In genomic region chr11:4134400-4134799, GRCm38 (mm10) we compare ENCODE assay signal across 8 mouse cellular contexts. TPM values are rescaled to one million over a fixed set of nuclear protein-coding genes. Genes with fewer than 3 reads are reported as not detected.
DNase-seq lines count a peak whose midpoint lies in the region; ATAC-seq and TF ChIP-seq lines count a peak whose summit lies in the region.

No protein-coding gene starts in this region.

- H3K4me1 ChIP-seq in kidney, embryonic 16.5 days (ENCODE audit: insufficient read depth, low read length): peaks cover 10% of the 10 kb centered on the region
- H3K4me1 ChIP-seq in embryonic facial prominence, embryonic 12.5 days: peaks cover 14% of the 10 kb centered on the region
- H3K4me1 ChIP-seq in hindbrain, postnatal 0 days (ENCODE audit: insufficient read depth, low read length): peaks cover 14% of the 10 kb centered on the region

- H3K27ac ChIP-seq in kidney, embryonic 16.5 days (ENCODE audit: low read length): no peak overlapping the region
- H3K27ac ChIP-seq in embryonic facial prominence, embryonic 12.5 days: no peak overlapping the region
- H3K27ac ChIP-seq in hindbrain, postnatal 0 days: peak overlapping the region; percentile 95; the same call in 1 of the 2 replicates

- H3K4me3 ChIP-seq in kidney, embryonic 16.5 days (ENCODE audit: low read length): no peak overlapping the region
- H3K4me3 ChIP-seq in embryonic facial prominence, embryonic 12.5 days: peak overlapping the region; percentile 91; the same call in 1 of the 2 replicates
- H3K4me3 ChIP-seq in hindbrain, postnatal 0 days (ENCODE audit: low read length): no peak overlapping the region

- no peak for ATAC-seq in kidney, embryonic 16.5 days (ENCODE audit: low FRiP score, low TSS enrichment)
- no peak for ATAC-seq in embryonic facial prominence, embryonic 12.5 days (ENCODE audit: insufficient number of reproducible peaks, insufficient read depth, low FRiP score, low TSS enrichment)
- ATAC-seq in hindbrain, postnatal 0 days: no peak; the same call in 1 of the 2 replicates
- ATAC-seq in monocyte, adult 5-6 weeks (replicated peaks; ENCODE audit: insufficient number of reproducible peaks, low FRiP score, low TSS enrichment, poor library complexity, severe bottlenecking): 0 out of 2 replicates have a peak, but pooled peaks have one; percentile 10
- ATAC-seq in frontal cortex, adult (ENCODE audit: low TSS enrichment): no peak

- peak overlapping the region; percentile 81; the same call in 1 of the 2 replicates for H3K4me2 ChIP-seq in kidney, embryonic 16.5 days (replicated peaks; ENCODE audit: low read depth, low read length)
- peak overlapping the region; percentile 75; the same call in 1 of the 2 replicates for H3K4me2 ChIP-seq in embryonic facial prominence, embryonic 12.5 days (replicated peaks)
- peak overlapping the region; percentile 89 for H3K4me2 ChIP-seq in hindbrain, postnatal 0 days (ENCODE audit: low read depth, low read length)

- H3K36me3 ChIP-seq in kidney, embryonic 16.5 days (ENCODE audit: insufficient read depth, low read length): no peaks in the 10 kb centered on the region; the same call in 1 of the 2 replicates
- peaks cover 23% of the 10 kb centered on the region for H3K36me3 ChIP-seq in embryonic facial prominence, embryonic 12.5 days
- peaks cover 8% of the 10 kb centered on the region; the same call in 1 of the 2 replicates for H3K36me3 ChIP-seq in hindbrain, postnatal 0 days (ENCODE audit: insufficient read depth, low read length)

- TF ChIP-seq CTCF in hindbrain, postnatal 0 days (IDR thresholded peaks at IDR 0.05; ENCODE audit: low read depth): no peak

- DNase-seq in kidney, adult 18-20 months: no peak
- DNase-seq in hindbrain, postnatal 0 days (ENCODE audit: low spot score): no peak
- DNase-seq in layer of hippocampus, adult 9-10 months (ENCODE audit: low spot score): no peak
- no peak for DNase-seq in B cell, adult 2 months

- 56% methylated on average over 6 of the region's 6 CpGs for WGBS in kidney, embryonic 16.5 days
- 56% methylated on average over 6 of the region's 6 CpGs for WGBS in embryonic facial prominence, embryonic 12.5 days
- 63% methylated on average over 6 of the region's 6 CpGs for WGBS in hindbrain, postnatal 0 days

- no peaks in the 10 kb centered on the region for H3K9me3 ChIP-seq in kidney, embryonic 16.5 days (ENCODE audit: low read length)
- no peaks in the 10 kb centered on the region for H3K9me3 ChIP-seq in embryonic facial prominence, embryonic 12.5 days
- no peaks in the 10 kb centered on the region for H3K9me3 ChIP-seq in hindbrain, postnatal 0 days (ENCODE audit: low read length)

- H3K9ac ChIP-seq in kidney, embryonic 16.5 days (replicated peaks; ENCODE audit: low read length): 0 out of 2 replicates have a peak overlapping the region, but pooled peaks have one; percentile 48
- H3K9ac ChIP-seq in embryonic facial prominence, embryonic 12.5 days: 0 out of 2 replicates have a peak overlapping the region, but pooled peaks have one; percentile 10
- H3K9ac ChIP-seq in hindbrain, postnatal 0 days (replicated peaks; ENCODE audit: low read length): 0 out of 2 replicates have a peak overlapping the region, but pooled peaks have one; percentile 98

- no peaks in the 10 kb centered on the region for H3K27me3 ChIP-seq in kidney, embryonic 16.5 days (ENCODE audit: insufficient read depth, low read length)
- no peaks in the 10 kb centered on the region for H3K27me3 ChIP-seq in embryonic facial prominence, embryonic 12.5 days
- no peaks in the 10 kb centered on the region for H3K27me3 ChIP-seq in hindbrain, postnatal 0 days (ENCODE audit: insufficient read depth, low read length)

RNA-seq across cellular contexts. Expression of gene Rnf215, which starts 0.6 kb away (rescaled TPM):
- polyA plus RNA-seq in kidney, embryonic 16.5 days (2015; fragmentation: Nextera tagmentation; extraction: Ambion mirVana): 28.9 and 30.0 TPM in 2 replicates
- polyA plus RNA-seq in embryonic facial prominence, embryonic 12.5 days (2016; fragmentation: Nextera tagmentation; extraction: Ambion mirVana): 43.0 and 44.7 TPM in 2 replicates
- 84.3 and 90.4 TPM in 2 replicates for total RNA-seq in hindbrain, postnatal 0 days (2014; rRNA removed)
- 49.7 and 51.0 TPM in 2 replicates for polyA plus RNA-seq in hindbrain, postnatal 0 days (2015; fragmentation: Nextera tagmentation; extraction: Ambion mirVana)
- 24.5 to 32.4 TPM (median 30.3 TPM) in 3 replicates for total RNA-seq in monocyte, adult 5-6 weeks (2017)

RNA-seq across cellular contexts. Expression of gene Sec14l2, which starts 11.2 kb away (rescaled TPM):
- polyA plus RNA-seq in kidney, embryonic 16.5 days (2015; fragmentation: Nextera tagmentation; extraction: Ambion mirVana): 1.5 and 2.1 TPM in 2 replicates
- polyA plus RNA-seq in embryonic facial prominence, embryonic 12.5 days (2016; fragmentation: Nextera tagmentation; extraction: Ambion mirVana): 2.0 and 2.4 TPM in 2 replicates
- total RNA-seq in hindbrain, postnatal 0 days (2014; rRNA removed): 13.4 and 13.9 TPM in 2 replicates
- polyA plus RNA-seq in hindbrain, postnatal 0 days (2015; fragmentation: Nextera tagmentation; extraction: Ambion mirVana): 8.1 and 9.5 TPM in 2 replicates
- 1.6 TPM in 1 of 3 replicates, not detected in the others for total RNA-seq in monocyte, adult 5-6 weeks (2017)

RNA-seq across cellular contexts. Expression of gene Ccdc157, which starts 25.7 kb away (rescaled TPM):
- polyA plus RNA-seq in kidney, embryonic 16.5 days (2015; fragmentation: Nextera tagmentation; extraction: Ambion mirVana): 9.4 and 10.7 TPM in 2 replicates
- 9.3 and 10.7 TPM in 2 replicates for polyA plus RNA-seq in embryonic facial prominence, embryonic 12.5 days (2016; fragmentation: Nextera tagmentation; extraction: Ambion mirVana)
- total RNA-seq in hindbrain, postnatal 0 days (2014; rRNA removed): 20.8 TPM in 2 replicates
- polyA plus RNA-seq in hindbrain, postnatal 0 days (2015; fragmentation: Nextera tagmentation; extraction: Ambion mirVana): 10.3 and 10.9 TPM in 2 replicates
- total RNA-seq in monocyte, adult 5-6 weeks (2017): 1.3 to 9.2 TPM (median 1.4 TPM) in 3 replicates

RNA-seq across cellular contexts. Expression of gene Sf3a1, which starts 25.8 kb away (rescaled TPM):
- polyA plus RNA-seq in kidney, embryonic 16.5 days (2015; fragmentation: Nextera tagmentation; extraction: Ambion mirVana): 54.5 and 65.5 TPM in 2 replicates
- polyA plus RNA-seq in embryonic facial prominence, embryonic 12.5 days (2016; fragmentation: Nextera tagmentation; extraction: Ambion mirVana): 70.0 and 73.9 TPM in 2 replicates
- 41.9 and 45.4 TPM in 2 replicates for total RNA-seq in hindbrain, postnatal 0 days (2014; rRNA removed)
- polyA plus RNA-seq in hindbrain, postnatal 0 days (2015; fragmentation: Nextera tagmentation; extraction: Ambion mirVana): 30.6 and 31.6 TPM in 2 replicates
- 14.2 to 26.6 TPM (median 15.3 TPM) in 3 replicates for total RNA-seq in monocyte, adult 5-6 weeks (2017)

RNA-seq across cellular contexts. Expression of gene Mtfp1, which starts 39.2 kb away (rescaled TPM):
- polyA plus RNA-seq in kidney, embryonic 16.5 days (2015; fragmentation: Nextera tagmentation; extraction: Ambion mirVana): 18.5 and 20.1 TPM in 2 replicates
- polyA plus RNA-seq in embryonic facial prominence, embryonic 12.5 days (2016; fragmentation: Nextera tagmentation; extraction: Ambion mirVana): 7.6 and 7.7 TPM in 2 replicates
- 14.8 and 20.4 TPM in 2 replicates for total RNA-seq in hindbrain, postnatal 0 days (2014; rRNA removed)
- polyA plus RNA-seq in hindbrain, postnatal 0 days (2015; fragmentation: Nextera tagmentation; extraction: Ambion mirVana): 17.7 TPM in 2 replicates
- total RNA-seq in monocyte, adult 5-6 weeks (2017): 1.4 TPM in 1 of 3 replicates, not detected in the others

Comparison
In these comparisons a context has a peak if more than half of its experiments do, and no peak if none do; other contexts are left out.
1. H3K9ac ChIP-seq: peak in every context shown above with its lines; median percentile 98 in hindbrain, postnatal 0 days; 48 in kidney, embryonic 16.5 days; 10 in embryonic facial prominence, embryonic 12.5 days.